Mouse (Mus musculus): ENCODE measurements at regions not wholly inside any gene's neighbourhood (a gene's known extent, or its start where the extent isn't known, plus 50 kb on each side); places are given as distances from the start of the nearest gene placed in this dataset.
"Not testable (repeated sequence)": the region's sequence is repeated elsewhere in the genome, so short reads cannot be mapped to it uniquely, and the experiment has no call there.

DNA sequence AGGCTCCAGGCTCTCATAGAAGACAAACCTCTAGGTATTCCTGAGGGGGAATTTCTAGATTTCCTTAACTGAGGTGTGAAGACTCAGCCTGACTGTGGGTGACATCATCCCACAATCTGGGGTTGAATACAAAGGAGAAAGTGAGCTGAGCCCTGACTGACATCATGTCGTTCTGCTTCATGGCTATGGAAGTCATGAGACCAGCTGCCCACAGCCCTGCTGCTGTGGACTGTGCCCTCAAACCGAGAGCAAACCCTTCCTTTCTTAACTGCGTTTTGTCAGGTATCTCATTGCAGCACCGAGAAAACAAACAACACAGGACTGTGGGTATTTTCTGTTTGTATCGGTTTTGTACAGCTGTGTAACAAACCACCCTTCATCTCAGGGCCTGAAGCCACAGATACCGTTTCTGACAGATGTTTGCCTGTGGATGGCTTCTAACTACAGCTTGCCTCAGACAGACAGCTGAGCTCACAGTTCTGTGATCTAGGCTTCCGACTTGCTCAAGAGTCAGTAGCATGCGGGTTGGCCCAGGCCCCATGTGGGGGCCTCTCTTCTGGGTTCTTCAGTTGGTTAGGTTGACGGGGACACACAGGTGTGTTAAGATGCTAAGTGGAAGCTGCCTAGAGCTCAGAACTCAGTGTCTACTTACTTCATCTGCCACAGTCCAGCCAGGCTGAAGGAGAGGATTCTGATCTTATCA lies 150.9 kb downstream of the Tpra1 start:
- DNase-seq (ENCODE audit: low spot score in 2 of 2), result peak; percentile 17 to 51

DNA sequence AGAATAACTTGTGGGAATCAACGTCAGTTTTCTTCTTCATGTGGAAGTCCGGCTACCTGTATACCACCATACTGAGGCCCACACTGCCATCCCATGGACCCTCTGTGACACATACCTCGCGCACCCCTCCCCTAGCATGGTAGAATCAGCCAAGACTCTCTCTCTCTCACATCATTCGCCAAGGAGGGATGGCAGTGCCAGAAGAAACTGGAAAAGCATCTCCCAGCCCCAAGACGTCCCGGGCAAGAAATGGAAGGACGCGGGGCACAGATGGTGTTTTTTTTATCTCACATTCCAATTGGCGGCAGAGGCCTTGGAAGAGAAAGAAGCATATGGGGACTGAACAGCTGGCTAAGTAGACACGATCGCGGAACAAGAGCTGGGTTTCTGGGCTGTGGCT lies 152.0 kb downstream of the Tpra1 start:
- DNase-seq (ENCODE audit: low spot score in 2 of 2), result no peak

GRCm38 (mm10) chr6:89059431-89059975 lies 157.5 kb downstream of the Tpra1 start:
- peak in 1 of 2 experiments; percentile 15 for DNase-seq (ENCODE audit: low spot score in 2 of 2)

DNA sequence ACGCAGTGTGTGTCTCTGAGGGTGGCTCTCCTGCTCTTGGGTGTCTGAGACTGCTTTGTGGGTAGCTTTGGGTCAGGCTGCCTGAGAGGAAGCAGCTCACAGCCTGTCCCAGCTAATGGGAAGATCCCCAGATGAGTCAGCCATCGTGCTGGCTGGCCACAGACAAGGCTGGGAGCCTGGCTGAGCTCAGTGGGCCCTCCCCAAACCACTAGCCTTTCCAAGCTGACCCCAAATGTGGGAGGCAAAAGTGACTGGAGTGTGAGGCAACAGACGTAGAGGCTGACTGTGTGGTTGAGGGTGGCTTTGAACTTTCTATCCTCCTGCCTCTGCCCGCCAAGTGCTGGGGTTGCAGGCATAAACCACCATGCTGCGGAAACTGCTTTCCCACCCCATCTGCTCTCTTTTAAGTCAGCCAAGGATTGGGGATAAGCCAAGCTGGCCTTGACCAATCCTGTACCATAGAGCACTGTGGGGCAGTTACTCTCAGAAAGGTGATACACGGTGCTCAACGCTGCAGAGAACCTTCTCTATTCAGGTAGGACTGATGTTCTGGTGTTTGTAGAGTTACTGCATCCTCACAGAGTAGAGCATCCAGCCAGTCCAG lies 163.0 kb downstream of the Tpra1 start:
- no peak for DNase-seq (ENCODE audit: low spot score in 2 of 2)

- no peak for DNase-seq (ENCODE audit: low spot score in 2 of 2)
Measured at GRCm38 (mm10) chr6:89066588-89066987, 164.5 kb downstream of the Tpra1 start.

- no peak for DNase-seq (ENCODE audit: low spot score in 2 of 2)
Measured at GRCm38 (mm10) chr6:89068286-89068685, 166.2 kb downstream of the Tpra1 start.

DNA sequence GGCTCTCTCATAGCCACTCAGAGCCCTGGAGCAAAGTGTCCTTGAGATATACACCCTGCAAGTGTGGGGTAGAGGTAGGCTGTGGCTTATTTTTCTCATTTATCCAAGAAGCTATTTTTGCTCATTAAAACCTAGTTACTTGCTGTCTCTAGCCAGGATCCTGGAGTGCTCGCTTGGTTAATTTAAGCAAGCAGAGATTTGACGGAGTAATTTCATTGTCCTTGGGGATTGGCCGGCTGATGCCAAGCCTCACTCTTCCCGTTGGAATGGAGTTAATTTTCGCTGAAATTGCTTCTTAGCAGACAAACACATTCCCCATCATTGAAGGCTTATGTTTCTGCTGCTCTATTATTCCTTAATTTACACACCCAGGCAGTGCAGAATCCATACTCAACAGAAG lies 167.1 kb downstream of the Tpra1 start:
- no peak for DNase-seq (ENCODE audit: low spot score in 2 of 2)

GRCm38 (mm10) chr6:89070011-89070410 lies 168.0 kb downstream of the Tpra1 start:
- DNase-seq (ENCODE audit: low spot score in 2 of 2), result no peak

DNA sequence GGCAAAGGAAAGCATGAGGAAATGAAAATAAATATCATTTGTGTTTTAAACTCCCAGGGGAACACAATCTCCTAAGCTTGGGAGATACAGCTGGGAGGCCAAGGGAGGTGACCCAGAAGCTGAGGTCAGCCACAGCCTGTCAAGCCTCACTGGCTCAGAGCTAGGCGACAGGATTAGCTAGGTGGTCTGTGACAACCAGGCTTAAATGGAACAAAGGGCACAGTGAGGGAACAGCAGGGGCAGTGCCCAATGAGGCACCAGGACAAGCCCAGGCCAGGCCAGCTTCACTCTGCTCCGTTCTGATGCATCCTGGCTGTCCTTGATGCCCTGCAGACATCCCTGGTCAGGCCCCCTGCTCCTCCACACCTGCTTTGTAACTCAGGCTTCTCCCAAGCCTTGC lies 169.7 kb downstream of the Tpra1 start:
- DNase-seq (ENCODE audit: low spot score in 2 of 2), result no peak

- no peak for DNase-seq (ENCODE audit: low spot score in 2 of 2)
Measured at GRCm38 (mm10) chr6:89072569-89072968, 170.5 kb downstream of the Tpra1 start.

- DNase-seq (ENCODE audit: low spot score in 2 of 2), result no peak
Measured at GRCm38 (mm10) chr6:89081624-89082300, 179.7 kb downstream of the Tpra1 start.

- peak in 1 of 2 experiments; percentile 9 for DNase-seq (ENCODE audit: low spot score in 2 of 2)
Measured at GRCm38 (mm10) chr6:89084437-89084836, 182.4 kb downstream of the Tpra1 start.

DNA sequence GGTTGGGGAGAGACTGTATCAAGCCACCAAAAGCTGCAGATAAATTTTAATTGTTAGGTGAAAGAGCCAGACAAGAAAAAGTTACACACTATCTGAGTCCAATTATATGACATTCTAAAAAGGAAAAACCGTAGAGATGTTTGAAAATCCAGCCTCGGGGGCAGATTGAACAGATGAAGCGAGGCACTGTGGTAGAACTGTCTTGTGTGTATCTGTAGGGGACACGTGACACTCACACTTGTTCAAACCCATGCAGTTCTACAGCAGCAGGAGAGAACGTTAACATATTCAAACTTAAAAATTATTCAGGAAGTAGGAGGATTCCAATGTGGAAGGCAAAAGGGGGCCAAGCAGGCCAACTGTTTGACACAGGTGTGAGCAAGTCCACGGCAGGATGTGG lies 183.1 kb downstream of the Tpra1 start:
- DNase-seq (ENCODE audit: low spot score in 2 of 2), result no peak

- DNase-seq (ENCODE audit: low spot score in 2 of 2), result no peak
Measured at GRCm38 (mm10) chr6:89087620-89088019, 185.6 kb downstream of the Tpra1 start.

- DNase-seq (ENCODE audit: low spot score in 2 of 2), result no peak
Measured at GRCm38 (mm10) chr6:89090096-89090495, 188.0 kb downstream of the Tpra1 start.

DNA sequence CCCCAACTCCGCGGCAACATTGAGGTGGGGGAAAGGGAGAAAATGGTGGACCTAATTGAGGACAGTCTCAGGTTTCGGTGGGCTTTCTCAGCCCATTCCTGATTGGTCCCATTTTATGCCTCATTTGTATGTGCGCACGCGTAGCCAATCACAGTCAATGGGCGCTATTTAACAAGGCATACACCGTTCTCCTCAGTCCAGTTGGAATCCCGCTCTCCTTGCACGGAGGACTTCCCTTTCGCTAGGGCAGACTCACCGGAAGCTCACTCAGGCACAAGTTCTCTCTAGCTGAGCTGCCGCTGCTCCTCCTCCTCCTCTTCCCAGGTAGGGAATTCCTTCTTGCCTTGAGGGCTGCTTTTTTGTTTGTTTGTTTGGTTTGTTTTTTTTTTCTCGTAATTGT lies 193.9 kb downstream of the Tpra1 start:
- DNase-seq (ENCODE audit: low spot score in 2 of 2), result no peak

GRCm38 (mm10) chr6:89097531-89097930 lies 195.5 kb downstream of the Tpra1 start:
- no peak for DNase-seq (ENCODE audit: low spot score in 2 of 2)

- DNase-seq (ENCODE audit: low spot score in 2 of 2), result no peak
Measured at GRCm38 (mm10) chr6:89119241-89119640, 217.2 kb downstream of the Tpra1 start.

DNA sequence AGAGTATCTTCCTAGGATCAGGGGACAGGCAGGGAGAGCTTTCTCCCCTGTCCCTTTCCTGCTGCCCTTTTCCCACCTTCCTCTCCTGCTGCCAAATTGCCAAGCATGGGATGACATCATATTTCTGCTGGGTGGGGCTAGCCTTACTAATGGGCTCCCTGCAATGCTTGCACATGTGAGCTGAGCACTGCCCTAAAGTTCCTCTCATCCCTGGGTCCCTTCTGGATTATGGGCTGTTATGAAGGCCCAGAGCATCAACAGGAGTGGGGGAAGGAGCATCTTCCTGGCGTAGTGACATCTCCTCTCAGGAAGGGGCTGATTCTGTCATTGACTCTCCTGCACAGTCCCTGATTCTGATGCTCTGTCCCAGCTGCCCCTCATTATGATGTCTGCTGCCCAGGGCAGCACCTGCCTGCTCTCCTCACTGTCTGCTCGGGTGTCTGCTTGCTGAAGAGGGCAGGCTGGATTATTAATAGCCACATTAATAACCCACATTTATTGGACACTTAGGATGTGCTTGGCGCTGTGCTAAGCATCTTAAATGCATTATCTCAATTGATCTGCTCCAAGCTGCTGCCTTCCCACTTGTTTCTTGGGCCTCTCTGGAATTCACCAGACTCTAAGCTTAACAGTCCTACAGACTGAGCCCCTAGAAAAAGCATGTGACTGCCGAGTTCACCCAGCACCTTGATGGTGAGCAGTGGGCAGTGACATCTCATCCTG lies 219.1 kb downstream of the Tpra1 start:
- no peak for DNase-seq (ENCODE audit: low spot score in 2 of 2)

DNA sequence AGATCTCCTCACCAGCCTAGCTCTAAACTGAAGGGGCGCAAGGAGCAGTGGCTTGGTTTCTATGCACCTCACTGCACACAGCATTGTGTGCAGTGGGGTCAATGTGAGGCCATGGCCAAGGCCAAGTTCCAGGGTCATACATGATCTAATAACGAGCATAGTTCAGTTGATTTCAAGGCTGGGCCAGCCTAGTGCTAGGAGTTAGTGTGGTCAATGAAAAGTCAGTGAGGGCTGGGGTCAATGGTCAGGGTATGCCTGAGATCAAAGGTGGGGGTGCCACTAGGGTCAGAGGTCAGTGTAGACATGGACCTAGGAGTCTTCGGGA lies 219.7 kb downstream of the Tpra1 start:
- DNase-seq (ENCODE audit: low spot score in 2 of 2), result no peak

DNA sequence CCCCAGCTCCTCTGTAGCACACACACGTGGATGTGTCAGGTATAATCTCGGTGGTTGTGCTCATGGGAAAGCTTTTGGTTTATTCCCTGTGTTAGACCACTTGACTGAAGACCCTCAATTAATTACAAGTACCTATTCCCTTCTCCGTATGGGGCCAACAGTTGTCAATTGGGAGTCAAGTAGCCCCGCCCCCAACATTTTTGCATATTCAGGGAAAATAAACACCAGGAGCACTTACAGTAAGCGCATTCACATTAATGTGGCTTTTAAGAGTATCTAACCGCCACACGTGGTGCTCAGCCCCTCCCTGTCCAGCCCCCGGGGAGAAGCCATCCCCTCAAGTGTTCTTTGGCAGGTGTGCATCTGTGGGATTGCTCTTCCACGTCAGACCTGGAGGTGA lies 223.9 kb downstream of the Tpra1 start:
- no peak for DNase-seq (ENCODE audit: low spot score in 2 of 2)

DNA sequence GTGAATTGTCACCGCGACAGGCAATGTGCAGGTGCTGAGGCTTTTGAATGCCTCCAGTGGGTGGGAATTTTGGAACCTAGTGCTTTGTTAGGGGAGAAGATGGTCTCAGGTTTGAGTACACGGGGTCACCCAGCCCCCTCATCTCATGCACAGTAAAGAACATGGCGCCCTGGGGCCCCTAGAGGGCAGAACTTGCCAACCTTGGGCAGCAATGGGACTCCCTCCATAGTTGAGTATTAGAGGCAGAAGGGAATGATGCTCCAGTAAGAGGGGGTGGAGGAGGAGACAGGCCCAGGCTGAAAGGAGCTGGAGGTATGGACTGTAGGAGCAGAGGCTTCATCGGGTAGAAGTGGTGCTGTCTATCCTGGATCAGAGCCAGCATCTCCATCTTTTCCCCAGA lies 226.1 kb downstream of the Tpra1 start:
- DNase-seq (ENCODE audit: low spot score in 2 of 2), result not testable (repeated sequence)

Data from thymus, postnatal 10 days (tissue).